Mouse (Mus musculus) small intestine, adult 2 months (tissue): ENCODE data around the gene Prss16. TPM values are rescaled to one million over a fixed set of nuclear protein-coding genes. Genes with fewer than 3 reads are reported as not detected.
A peak's percentile ranks its signal among the peaks of the same experiment; 100 is the strongest.

Source experiments
- H3K27ac ChIP-seq: fragments of 200-500 bp; 2 replicates; pipeline ENCODE4 v1.5.1; 2012; ENCODE audit warnings: low read depth, low read length, control low read depth, inconsistent platforms; ENCODE audit not compliant: insufficient read depth
- H3K27me3 ChIP-seq: fragments of 200-500 bp; 2 replicates; pipeline ENCODE4 v1.6.1; 2012; ENCODE audit warnings: mild to moderate bottlenecking, moderate library complexity, low read length, inconsistent platforms; ENCODE audit not compliant: control insufficient read depth, insufficient read depth
- H3K36me3 ChIP-seq: fragments of 200-500 bp; 2 replicates; pipeline ENCODE4 v1.6.1; 2012; ENCODE audit warnings: mild to moderate bottlenecking, low read length, control low read depth, inconsistent platforms; ENCODE audit not compliant: control insufficient read depth, insufficient read depth
- H3K4me1 ChIP-seq: fragments of 200-500 bp; 2 replicates; pipeline ENCODE4 v1.6.1; 2012; ENCODE audit warnings: low read length, inconsistent platforms, mixed read lengths; ENCODE audit not compliant: control insufficient read depth, insufficient read depth, insufficient read length
- H3K4me3 ChIP-seq: fragments of 200-500 bp; 2 replicates; pipeline ENCODE4 v1.5.1; 2012; ENCODE audit warnings: low read depth, mild to moderate bottlenecking, control low read depth, inconsistent platforms, low read length, moderate library complexity
- CTCF ChIP-seq: fragments of 200-500 bp; IDR thresholded peaks from 2 replicates; pipeline ENCODE4 v1.5.1; 2012; ENCODE audit warnings: low read depth, mild to moderate bottlenecking, control low read depth, inconsistent platforms, low read length, moderate library complexity, mixed read lengths; ENCODE audit not compliant: insufficient replicate concordance, insufficient read length; ENCODE audit errors: extremely low read depth
- POLR2A ChIP-seq: fragments of 200-500 bp; IDR thresholded peaks from 2 replicates; pipeline ENCODE4 v1.6.1; 2012; ENCODE audit warnings: low read depth, mild to moderate bottlenecking, control low read depth, inconsistent platforms, low read length, moderate library complexity
- WGBS: fragments of 180-500 bp; shearing (Covaris S2); methylation state at CpG from one replicate; pipeline ENCODE4 v1.1.7; 2018; 5-methylcytosine and 5-hydroxymethylcytosine counted together
- polyA plus RNA-seq: library from polyadenylated mRNA; depleted of rRNA; stranded (reverse); fragments of >200 nt; gene quantifications from 2 replicates; pipeline ENCODE4 v1.2.3, GENCODE M21; 2012; rRNA removed

The Prss16 gene
- polyA plus RNA-seq, 1 experiment, result 2.0 TPM

DNA sequence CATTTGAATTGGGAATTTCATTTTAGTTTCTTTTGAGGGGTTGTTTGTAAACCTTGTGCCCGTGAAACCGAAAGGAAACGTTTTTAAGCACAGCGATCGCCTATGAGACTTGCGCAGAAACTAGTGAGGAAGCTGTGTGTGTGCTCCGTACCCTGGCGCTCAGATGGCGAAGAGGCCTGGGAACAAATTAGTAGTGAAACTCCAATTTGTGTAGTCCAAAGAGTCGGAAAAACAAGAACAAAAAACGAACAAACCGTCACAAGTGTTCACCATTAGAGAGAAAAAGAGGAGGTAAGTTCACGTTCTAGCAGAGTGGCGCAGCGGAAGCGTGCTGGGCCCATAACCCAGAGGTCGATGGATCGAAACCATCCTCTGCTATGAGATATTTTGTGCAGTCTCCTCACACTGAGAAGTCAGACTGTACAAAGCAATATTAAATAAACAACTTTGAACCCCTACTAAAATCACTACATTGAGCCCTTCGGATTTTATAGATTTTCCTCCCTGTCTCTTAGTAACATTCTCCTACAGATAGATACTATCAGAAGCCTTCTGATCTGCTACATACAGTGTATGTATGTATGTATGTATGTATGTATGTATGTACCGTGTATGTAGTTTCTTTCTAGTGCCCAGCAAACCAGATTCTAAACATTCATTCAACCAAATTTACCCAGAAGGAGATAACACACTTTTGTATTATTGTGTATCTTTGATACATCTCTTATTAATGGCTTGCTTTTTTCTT, 34.6 kb downstream of the Prss16 start:
- Histone ChIP-seq H3K4me3 (peak overlapping the region; percentile 70), H3K27me3 (peaks cover 9% of the 10 kb centered on the region; the same call in 1 of the 2 replicates), H3K36me3 (no peaks in the 10 kb centered on the region), H3K27ac (peak overlapping the region; percentile 94), H3K4me1 (no peaks in the 10 kb centered on the region; the same call in 1 of the 2 replicates)
- WGBS, result 3% methylated on average over 20 of the region's 20 CpGs
- TF ChIP-seq CTCF (no peak), POLR2A (no peak)

DNA sequence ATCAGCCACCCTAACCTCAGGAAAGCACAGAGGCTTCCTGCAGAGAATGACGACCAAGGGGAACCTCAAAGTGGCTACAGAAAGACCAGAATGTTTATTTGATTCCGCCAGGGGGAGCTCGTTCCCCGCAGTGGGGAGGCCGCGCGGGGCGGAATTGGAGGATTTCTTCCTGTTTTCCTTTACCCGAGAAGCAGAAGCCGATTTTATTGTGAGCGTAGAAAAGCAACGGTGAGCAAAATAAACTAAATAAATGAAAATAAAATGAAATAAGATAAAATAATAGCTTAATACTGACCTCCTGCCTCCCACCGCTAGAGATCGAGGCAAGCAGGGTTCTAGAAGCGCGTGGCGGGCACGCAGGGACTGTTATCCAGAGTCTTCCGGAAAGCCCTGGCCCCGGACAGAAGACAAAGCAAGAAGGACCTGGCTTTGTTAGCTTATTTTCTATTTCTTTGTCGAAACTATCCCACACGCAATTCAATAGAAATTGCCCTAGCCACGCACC, 35.3 kb downstream of the Prss16 start:
- TF ChIP-seq POLR2A (no peak), CTCF (peak; percentile 98)
- peaks cover 5% of the 10 kb centered on the region; the same call in 1 of the 2 replicates for H3K27me3 ChIP-seq
- peak overlapping the region; percentile 70 for H3K4me3 ChIP-seq
- H3K36me3 ChIP-seq, result no peaks in the 10 kb centered on the region
- peak overlapping the region; percentile 94 for H3K27ac ChIP-seq
- under 1% methylated on average over 23 of the region's 23 CpGs for WGBS
- H3K4me1 ChIP-seq, result no peaks in the 10 kb centered on the region; the same call in 1 of the 2 replicates

DNA sequence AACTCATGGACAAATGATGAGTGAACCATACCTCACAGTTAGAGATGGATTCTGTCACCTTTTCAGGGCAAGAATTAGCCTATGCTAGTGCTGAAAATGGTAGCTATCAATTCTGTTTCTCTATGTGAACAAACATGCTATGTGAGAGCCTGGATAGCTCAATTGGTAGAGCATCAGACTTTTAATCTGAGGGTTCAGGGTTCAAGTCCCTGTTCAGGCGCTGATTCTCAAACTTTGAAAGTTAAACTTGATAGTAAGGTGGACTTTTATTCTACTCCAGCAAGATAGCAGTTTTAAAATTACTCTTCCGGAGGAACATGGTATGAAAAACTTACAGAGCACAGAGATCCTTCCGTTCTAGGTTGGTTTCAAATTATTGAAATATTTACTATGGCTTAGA, 37.9 kb downstream of the Prss16 start:
- H3K27ac ChIP-seq, result no peak overlapping the region
- WGBS, result 37% methylated on average over 3 of the region's 3 CpGs
- H3K4me3 ChIP-seq, result no peak overlapping the region
- TF ChIP-seq CTCF (no peak), POLR2A (no peak)
- no peaks in the 10 kb centered on the region for H3K27me3 ChIP-seq
- no peaks in the 10 kb centered on the region for H3K36me3 ChIP-seq
- H3K4me1 ChIP-seq, result no peaks in the 10 kb centered on the region; the same call in 1 of the 2 replicates

DNA sequence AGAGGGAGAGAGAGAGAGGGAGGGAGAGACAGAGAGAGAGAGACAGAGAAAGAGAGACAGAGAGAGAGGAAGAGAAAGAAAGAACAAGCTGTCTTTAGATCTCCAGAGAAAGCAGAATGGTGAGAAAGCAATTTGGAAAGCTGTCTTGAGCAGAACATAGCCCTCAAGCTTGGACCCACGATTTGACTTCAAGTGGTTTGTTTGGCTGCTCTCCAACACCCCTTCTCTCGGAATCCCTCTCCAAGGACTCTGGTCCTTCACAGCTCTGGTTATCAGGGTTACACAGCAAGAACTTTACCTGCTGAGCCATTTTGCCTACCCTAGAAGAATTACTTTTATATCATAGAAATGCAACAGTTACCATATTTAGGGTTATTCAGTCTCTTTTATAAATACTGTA, 39.7 kb downstream of the Prss16 start:
- WGBS, result 33% methylated on average over 2 of the region's 2 CpGs
- H3K36me3 ChIP-seq, result no peaks in the 10 kb centered on the region
- TF ChIP-seq CTCF (no peak), POLR2A (no peak)
- H3K27ac ChIP-seq, result no peak overlapping the region
- H3K27me3 ChIP-seq, result no peaks in the 10 kb centered on the region
- H3K4me1 ChIP-seq, result no peaks in the 10 kb centered on the region; the same call in 1 of the 2 replicates
- H3K4me3 ChIP-seq, result no peak overlapping the region

GRCm38 (mm10) chr13:21969269-21969668, 40.3 kb downstream of the Prss16 start:
- no peak for TF ChIP-seq CTCF
- no peak for TF ChIP-seq POLR2A
- H3K4me3 ChIP-seq, result no peak overlapping the region
- H3K27ac ChIP-seq, result no peak overlapping the region
- no peaks in the 10 kb centered on the region for H3K36me3 ChIP-seq
- no peaks in the 10 kb centered on the region; the same call in 1 of the 2 replicates for H3K4me1 ChIP-seq
- no peaks in the 10 kb centered on the region; the same call in 1 of the 2 replicates for H3K27me3 ChIP-seq
- WGBS, result 44% methylated on average over 1 of the region's 1 CpGs

Other genes with a start within 250 kb of the Prss16 start
- 2.0 and 2.6 TPM in 2 replicates for gene Hist1h1b, start 229.1 kb downstream of the Prss16 start, polyA plus RNA-seq
- gene Hist1h3i, start 226.4 kb downstream of the Prss16 start, polyA plus RNA-seq, result 57.4 and 74.0 TPM in 2 replicates
- gene Hist1h2an, start 222.5 kb downstream of the Prss16 start, polyA plus RNA-seq, result 33.8 and 67.8 TPM in 2 replicates
- 2.7 and 8.3 TPM in 2 replicates for gene Hist1h2bp, start 222.3 kb downstream of the Prss16 start, polyA plus RNA-seq
- 31.1 and 32.0 TPM in 2 replicates for gene Hist1h2bq, start 199.5 kb downstream of the Prss16 start, polyA plus RNA-seq
- not detected in 2 replicates for gene Hist1h2ao, start 199.3 kb downstream of the Prss16 start, polyA plus RNA-seq
- gene Hist1h4m, start 198.0 kb downstream of the Prss16 start, polyA plus RNA-seq, result 16.0 TPM in 1 of 2 replicates, not detected in the other
- gene Hist1h4n, start 177.5 kb downstream of the Prss16 start, polyA plus RNA-seq, result 30.7 and 41.0 TPM in 2 replicates
- 1,042 and 2,404 TPM in 2 replicates for gene Hist1h2ap, start 176.2 kb downstream of the Prss16 start, polyA plus RNA-seq
- 27.4 and 35.4 TPM in 2 replicates for gene Hist1h2br, start 176.0 kb downstream of the Prss16 start, polyA plus RNA-seq
- 0.13 and 0.23 TPM in 2 replicates for gene Zfp184, start 64.6 kb downstream of the Prss16 start, polyA plus RNA-seq
- not detected in 2 replicates for gene Pom121l2, start 28.5 kb downstream of the Prss16 start, polyA plus RNA-seq
- 106 and 238 TPM in 2 replicates for gene Hist1h2ah, start 25.8 kb upstream of the Prss16 start, polyA plus RNA-seq
- gene Hist1h2bk, start 26.1 kb upstream of the Prss16 start, polyA plus RNA-seq, result 34.9 and 41.4 TPM in 2 replicates
- 6.3 and 10.1 TPM in 2 replicates for gene Hist1h4i, start 31.6 kb upstream of the Prss16 start, polyA plus RNA-seq
- 22.6 and 24.8 TPM in 2 replicates for gene Hist1h2ag, start 33.2 kb upstream of the Prss16 start, polyA plus RNA-seq
- 16.9 and 21.2 TPM in 2 replicates for gene Hist1h2bj, start 33.5 kb upstream of the Prss16 start, polyA plus RNA-seq
- gene Vmn1r188, start 74.7 kb upstream of the Prss16 start, polyA plus RNA-seq, result not detected in 2 replicates
- gene Vmn1r189, start 96.1 kb upstream of the Prss16 start, polyA plus RNA-seq, result not detected in 2 replicates
- not detected in 2 replicates for gene Vmn1r191, start 174.2 kb upstream of the Prss16 start, polyA plus RNA-seq
- not detected in 2 replicates for gene Vmn1r192, start 181.4 kb upstream of the Prss16 start, polyA plus RNA-seq
- not detected in 2 replicates for gene Vmn1r193, start 213.4 kb upstream of the Prss16 start, polyA plus RNA-seq
- not detected in 2 replicates for gene Vmn1r194, start 234.5 kb upstream of the Prss16 start, polyA plus RNA-seq